Mouse (Mus musculus) left cerebral cortex, postnatal 10 days (tissue): ENCODE results near the gene Cnfn. TPM values are rescaled to one million over a fixed set of nuclear protein-coding genes. Genes with fewer than 3 reads are reported as not detected.
"Not testable (repeated sequence)": the region's sequence is repeated elsewhere in the genome, so short reads cannot be mapped to it uniquely, and the experiment has no call there.

Experiments
- DNase-seq, 2 experiments: peaks; one replicate each; pipeline ENCODE4 v3.0.0; 2021 to 2022; ENCODE audit warnings: low spot score in 2 of 2, mixed read lengths in 1 of 2; ENCODE audit errors: extremely low spot score in 1 of 2
- intact Hi-C: fragments of 180-260 bp; cut with DNase I; formaldehyde crosslinking; loops from one replicate; pipeline ENCODE4 v1.15.1; 2025
- total RNA-seq, 2 experiments: library from RNA; stranded (reverse); gene quantifications; 2 replicates each; pipeline ENCODE4 v1.2.3; 2021

The Cnfn gene
- total RNA-seq: not detected

- intact Hi-C loops: no loop called here
- DNase-seq: peak in 1 of 2 experiments; percentile 18
Observed at GRCm38 (mm10) chr7:25369058-25369749, at the start of gene Cnfn. Cnfn (minus strand) TSS chr7:25369724.

DNA sequence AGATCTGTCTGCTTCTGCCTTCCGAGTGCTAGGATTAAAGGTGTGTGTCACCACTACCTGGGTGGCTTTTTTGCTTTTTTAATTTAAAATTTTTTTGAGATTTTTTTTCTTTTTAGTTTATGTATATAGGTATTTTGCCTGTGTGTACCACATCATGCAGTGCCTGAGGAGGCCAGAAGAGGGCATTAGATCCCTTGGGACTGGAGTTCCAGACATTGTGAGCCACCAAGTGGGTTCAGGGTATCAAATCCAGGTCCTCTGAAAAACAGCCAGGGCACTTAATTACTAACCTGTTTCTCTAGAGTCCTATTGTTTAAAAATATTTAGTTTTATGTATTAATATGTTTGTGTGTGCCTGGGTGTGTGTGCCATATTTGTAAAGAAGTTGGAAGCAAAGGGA is 48.1 kb upstream of the Cnfn start:
- no peak for DNase-seq
- intact Hi-C loops: no loop called here

- DNase-seq: no peak
- intact Hi-C loops: no loop called here
Observed at GRCm38 (mm10) chr7:25412833-25413441, 43.4 kb upstream of the Cnfn start, which contains the start of gene Cxcl17. Cxcl17 (minus strand) TSS chr7:25412886.

DNA sequence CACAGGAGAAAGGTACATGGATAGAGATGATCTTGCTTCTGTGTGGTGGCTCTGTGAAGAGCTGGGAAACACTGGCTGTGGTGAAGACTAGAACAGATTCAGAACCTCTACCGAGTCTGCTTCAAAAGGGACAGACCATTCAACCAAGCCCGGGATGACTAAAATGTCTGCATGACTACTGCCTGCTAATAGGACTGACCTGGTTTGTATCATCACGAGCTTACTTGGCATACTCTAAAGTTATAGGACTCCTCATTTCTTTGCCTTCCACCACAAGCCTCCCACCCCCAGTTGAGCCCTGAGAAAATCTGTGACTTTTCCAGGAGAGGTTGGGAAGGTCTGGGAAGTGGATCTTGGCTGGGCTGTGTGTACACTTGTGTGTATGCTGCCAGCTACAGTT is 42.3 kb upstream of the Cnfn start:
- intact Hi-C loops: no loop called here
- DNase-seq: no peak

- intact Hi-C loops: no loop called here
- DNase-seq: no peak
Observed at GRCm38 (mm10) chr7:25410969-25411615, 41.6 kb upstream of the Cnfn start.

GRCm38 (mm10) chr7:25409114-25409760 is 39.7 kb upstream of the Cnfn start:
- intact Hi-C loops: no loop called here
- no peak for DNase-seq

- DNase-seq: no peak
- intact Hi-C loops: no loop called here
Observed at GRCm38 (mm10) chr7:25406468-25406867, 36.9 kb upstream of the Cnfn start.

GRCm38 (mm10) chr7:25402671-25403101 is 33.2 kb upstream of the Cnfn start:
- no peak for DNase-seq
- intact Hi-C loops: no loop called here

GRCm38 (mm10) chr7:25401986-25402385 is 32.5 kb upstream of the Cnfn start:
- intact Hi-C loops: no loop called here
- no peak for DNase-seq

DNA sequence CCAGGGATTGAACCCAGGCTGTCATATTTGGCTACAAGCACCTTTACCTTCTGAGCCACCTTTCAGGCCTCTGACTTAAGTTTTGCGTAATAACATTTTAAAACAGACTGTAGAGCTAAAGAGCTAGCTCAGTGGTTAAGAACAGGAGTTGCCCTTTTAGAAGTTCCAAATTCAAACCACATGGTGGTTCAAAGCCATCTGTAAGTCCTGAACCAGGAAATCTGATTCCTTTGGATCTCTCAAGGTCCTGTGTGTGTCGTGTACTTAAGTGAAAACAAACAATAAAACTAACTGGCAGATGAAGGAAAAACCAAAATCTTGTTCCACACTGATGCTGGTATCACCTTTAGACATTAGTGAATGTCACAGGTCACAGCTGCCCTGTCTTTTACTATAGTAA is 32.0 kb upstream of the Cnfn start:
- intact Hi-C loops: no loop called here
- no peak for DNase-seq

DNA sequence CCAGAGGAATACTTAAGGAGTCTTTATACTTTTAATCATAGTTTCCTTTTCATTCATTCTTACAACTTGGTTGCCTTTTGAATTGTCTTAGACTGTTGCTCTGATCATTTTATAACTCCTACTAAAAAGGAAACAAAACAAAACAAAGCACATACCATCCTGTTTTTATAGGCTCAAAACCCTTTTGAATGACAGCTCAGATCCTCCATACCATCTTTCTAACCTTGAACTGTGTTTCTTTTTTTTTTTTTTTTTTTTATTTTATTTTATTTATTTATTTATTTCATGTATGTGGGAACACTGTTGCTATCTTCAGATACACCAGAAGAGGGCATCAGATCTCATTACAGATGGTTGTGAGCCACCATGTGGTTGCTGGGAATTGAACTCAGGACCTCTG is 29.5 kb upstream of the Cnfn start:
- DNase-seq, intact Hi-C loops: not testable (repeated sequence)

- intact Hi-C loops: no loop called here
- no peak for DNase-seq
Observed at GRCm38 (mm10) chr7:25398610-25399009, 29.1 kb upstream of the Cnfn start, which contains the start of gene Lipe. Lipe (minus strand) TSS chr7:25398710.

- intact Hi-C loops: no loop called here
- no peak for DNase-seq
Observed at GRCm38 (mm10) chr7:25396621-25397020, 27.1 kb upstream of the Cnfn start.

GRCm38 (mm10) chr7:25395558-25396521 is 26.3 kb upstream of the Cnfn start:
- DNase-seq: peak; percentile 97 to 98
- intact Hi-C loops: no loop called here

DNA sequence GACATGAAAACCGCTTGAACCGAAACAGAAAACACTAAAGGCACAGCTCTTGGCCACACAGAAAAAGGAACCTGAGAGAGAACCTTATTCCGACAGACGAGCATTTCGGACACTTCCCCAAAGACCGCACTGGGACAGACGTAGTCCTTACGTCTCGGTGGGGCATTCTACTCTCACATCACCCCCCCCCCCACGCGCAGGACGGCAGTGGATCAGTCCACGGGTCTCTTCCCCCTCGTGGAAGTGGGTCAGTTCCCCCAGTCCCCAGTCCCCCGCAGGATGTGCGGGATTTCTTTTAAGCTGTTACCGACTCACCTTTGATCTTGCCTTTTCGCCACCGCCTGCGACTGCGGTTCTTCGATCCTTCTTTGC is 25.6 kb upstream of the Cnfn start:
- intact Hi-C loops: no loop called here
- no peak for DNase-seq

DNA sequence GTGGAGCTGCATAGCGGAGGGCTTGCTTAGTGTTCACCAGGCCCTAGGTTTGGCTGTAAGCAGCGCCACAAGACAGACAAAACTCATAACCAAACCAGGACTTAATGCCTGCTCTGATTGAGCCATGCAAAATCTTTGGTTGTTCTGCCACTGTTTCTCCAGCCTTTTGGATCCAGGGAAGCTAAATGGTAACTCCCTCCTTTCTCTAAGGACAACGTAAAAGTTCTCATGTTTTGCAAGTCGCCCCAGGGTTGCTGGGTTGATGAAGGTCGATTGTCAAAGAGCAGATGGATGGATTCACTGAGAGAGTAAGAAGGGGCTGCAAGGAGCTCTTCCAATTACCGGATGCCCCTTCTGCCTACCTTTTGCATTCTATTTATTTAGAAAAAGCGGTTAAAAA is 25.2 kb upstream of the Cnfn start:
- DNase-seq: no peak
- intact Hi-C loops: no loop called here

DNA sequence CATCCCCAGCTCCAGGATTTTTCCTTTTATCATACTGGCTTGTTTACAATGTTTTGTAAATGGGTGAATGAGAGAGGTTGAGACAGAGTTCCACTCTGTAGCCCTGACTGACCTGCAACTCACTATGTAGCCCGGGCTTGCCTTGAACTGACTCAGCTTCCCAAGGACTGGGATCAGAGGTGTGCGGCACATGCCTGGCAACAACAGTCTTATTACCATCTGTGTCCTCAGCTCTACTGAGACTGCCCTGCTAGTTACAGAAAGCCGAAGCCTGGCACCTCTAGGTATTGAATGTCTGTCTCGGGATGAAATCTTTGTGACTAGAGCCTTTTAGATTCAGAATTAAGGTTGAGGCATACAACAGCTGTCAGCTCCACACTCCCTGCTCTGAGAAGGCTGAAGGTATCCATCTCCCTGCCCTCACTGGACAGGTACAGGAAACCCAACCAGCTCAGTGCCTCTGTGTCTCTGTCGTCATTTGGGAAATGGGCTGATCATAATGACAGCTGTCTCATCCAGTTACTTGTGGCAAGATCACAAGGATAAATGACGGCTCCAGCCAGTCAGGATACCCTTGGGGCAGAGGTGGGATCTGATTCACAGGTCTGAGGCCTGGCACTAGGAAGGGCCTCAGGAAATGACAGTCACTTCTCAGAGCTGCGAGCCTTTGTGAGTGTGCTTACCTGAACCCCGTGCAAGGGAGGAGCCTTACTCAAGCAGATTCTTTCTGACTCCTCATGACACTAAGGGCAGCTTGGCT is 24.1 kb upstream of the Cnfn start:
- no peak for DNase-seq
- intact Hi-C loops: no loop called here

GRCm38 (mm10) chr7:25392851-25393250 is 23.3 kb upstream of the Cnfn start:
- DNase-seq: no peak
- intact Hi-C loops: no loop called here
